Mouse (Mus musculus) stomach, adult 2 months (tissue): ENCODE results near the gene Acox1. TPM values are rescaled to one million over a fixed set of nuclear protein-coding genes. Genes with fewer than 3 reads are reported as not detected.

Experiments
- polyA plus RNA-seq: library from polyadenylated mRNA; depleted of rRNA; stranded (reverse); fragments of >200 nt; gene quantifications from 2 replicates; pipeline ENCODE4 v1.2.3, GENCODE M21; 2012; rRNA removed

Gene Acox1
- 42.7 and 56.9 TPM in 2 replicates for polyA plus RNA-seq

GRCm38 (mm10) chr11:116198639-116199531 lies at the start of gene Acox1, which contains the start of gene Ten1:
Gene Acox1, minus strand, starts transcription at chr11:116199045.
Gene Ten1, plus strand, starts transcription at chr11:116198855.

GRCm38 (mm10) chr11:116237742-116238395 lies 39.0 kb upstream of the Acox1 start, which contains the start of gene Evpl:
Gene Evpl, minus strand, starts transcription at chr11:116238077.

GRCm38 (mm10) chr11:116167884-116168439 lies 30.9 kb downstream of the Acox1 start, which contains the start of gene Fbf1:
Gene Fbf1, minus strand, starts transcription at chr11:116168166.

GRCm38 (mm10) chr11:116138468-116139138 lies 60.2 kb downstream of the Acox1 start, which contains the start of gene Mrpl38:
Gene Mrpl38, minus strand, starts transcription at chr11:116138868.

GRCm38 (mm10) chr11:116130488-116131205 lies 68.2 kb downstream of the Acox1 start, which contains the start of gene Trim65:
Gene Trim65, minus strand, starts transcription at chr11:116131128.

GRCm38 (mm10) chr11:116127156-116127980 lies 71.5 kb downstream of the Acox1 start, which contains the start of gene Trim47:
Gene Trim47, minus strand, starts transcription at chr11:116127210.

Other genes starting within 250 kb of the Acox1 start
- gene Itgb4, start 224.3 kb downstream of the Acox1 start, polyA plus RNA-seq: 37.3 and 46.8 TPM in 2 replicates
- 47.5 and 60.9 TPM in 2 replicates for gene Galk1, start 186.3 kb downstream of the Acox1 start, polyA plus RNA-seq
- 64.3 and 74.4 TPM in 2 replicates for gene H3f3b, start 171.1 kb downstream of the Acox1 start, polyA plus RNA-seq
- 11.0 and 11.8 TPM in 2 replicates for gene Unk, start 168.7 kb downstream of the Acox1 start, polyA plus RNA-seq
- 8.1 and 8.3 TPM in 2 replicates for gene Unc13d, start 121.1 kb downstream of the Acox1 start, polyA plus RNA-seq
- gene Wbp2, start 112.0 kb downstream of the Acox1 start, polyA plus RNA-seq: 168 and 184 TPM in 2 replicates
- 47.2 and 62.0 TPM in 2 replicates for gene Trim47, start 71.8 kb downstream of the Acox1 start, polyA plus RNA-seq
- gene Trim65, start 67.9 kb downstream of the Acox1 start, polyA plus RNA-seq: 6.7 and 7.1 TPM in 2 replicates
- gene Mrpl38, start 60.2 kb downstream of the Acox1 start, polyA plus RNA-seq: 49.6 and 56.5 TPM in 2 replicates
- 7.2 and 9.5 TPM in 2 replicates for gene Fbf1, start 30.9 kb downstream of the Acox1 start, polyA plus RNA-seq
- 10.8 and 11.8 TPM in 2 replicates for gene Ten1, start 190 bp downstream of the Acox1 start, polyA plus RNA-seq
- gene Evpl, start 39.0 kb upstream of the Acox1 start, polyA plus RNA-seq: 18.9 and 19.2 TPM in 2 replicates
- gene Srp68, start 75.2 kb upstream of the Acox1 start, polyA plus RNA-seq: 18.6 and 18.9 TPM in 2 replicates
- 3.1 and 5.7 TPM in 2 replicates for gene Galr2, start 81.9 kb upstream of the Acox1 start, polyA plus RNA-seq
- gene Exoc7, start 108.2 kb upstream of the Acox1 start, polyA plus RNA-seq: 12.6 and 12.9 TPM in 2 replicates
- gene Foxj1, start 136.4 kb upstream of the Acox1 start, polyA plus RNA-seq: 0.15 and 0.68 TPM in 2 replicates
- 0.94 and 1.5 TPM in 2 replicates for gene Rnf157, start 214.0 kb upstream of the Acox1 start, polyA plus RNA-seq
- gene Ubald2, start 235.0 kb upstream of the Acox1 start, polyA plus RNA-seq: 179 and 252 TPM in 2 replicates